Mouse (Mus musculus): ENCODE measurements around the gene Eef2kmt. TPM values are rescaled to one million over a fixed set of nuclear protein-coding genes. Genes with fewer than 3 reads are reported as not detected.

Eef2kmt gene
- 19.4 and 21.7 TPM in 2 replicates for polyA plus RNA-seq (2015; fragmentation: Nextera tagmentation; extraction: Ambion mirVana)

GRCm38 (mm10) chr16:5255779-5256496, at the start of gene Eef2kmt:
Gene Eef2kmt (minus strand): TSS chr16:5255983.
- Histone ChIP-seq H3K9ac (peak within 1 kb of the TSS; percentile 81), H3K4me2 (replicated peaks) (peak within 1 kb of the TSS; percentile 81), H3K36me3 (peaks cover 5% of the 10 kb centered on the region; the same call in 1 of the 2 replicates), H3K27ac (peak within 1 kb of the TSS; percentile 85), H3K4me1 (peaks cover 19% of the 10 kb centered on the region), H3K27me3 (no peaks in the 10 kb centered on the region), H3K9me3 (no peaks in the 10 kb centered on the region), H3K4me3 (peak within 1 kb of the TSS; percentile 66)
- ATAC-seq (ENCODE audit: low FRiP score, low read depth) = peak; percentile 97
- WGBS = 1% methylated on average over 57 of the region's 57 CpGs

GRCm38 (mm10) chr16:5295238-5295637, 39.5 kb upstream of the Eef2kmt start:
- no peak overlapping the region for H3K4me3 ChIP-seq
- no peak overlapping the region for H3K9ac ChIP-seq
- WGBS = 61% methylated on average over 5 of the region's 5 CpGs
- ATAC-seq (ENCODE audit: low FRiP score, low read depth) = no peak
- no peak overlapping the region for H3K4me2 ChIP-seq (replicated peaks)
- no peaks in the 10 kb centered on the region for H3K27me3 ChIP-seq
- H3K4me1 ChIP-seq = no peaks in the 10 kb centered on the region
- H3K36me3 ChIP-seq = no peaks in the 10 kb centered on the region
- no peaks in the 10 kb centered on the region for H3K9me3 ChIP-seq
- H3K27ac ChIP-seq = no peak overlapping the region

- Histone ChIP-seq H3K4me2 (replicated peaks) (no peak overlapping the region), H3K27me3 (no peaks in the 10 kb centered on the region), H3K9me3 (no peaks in the 10 kb centered on the region), H3K27ac (no peak overlapping the region), H3K36me3 (no peaks in the 10 kb centered on the region), H3K4me1 (no peaks in the 10 kb centered on the region), H3K9ac (no peak overlapping the region), H3K4me3 (no peak overlapping the region)
- ATAC-seq (ENCODE audit: low FRiP score, low read depth) = no peak
- 62% methylated on average over 3 of the region's 3 CpGs for WGBS
These were observed 29.6 kb upstream of the Eef2kmt start for GRCm38 (mm10) chr16:5285376-5285775.

GRCm38 (mm10) chr16:5282686-5283085, 26.9 kb upstream of the Eef2kmt start:
- no peak overlapping the region for H3K27ac ChIP-seq
- no peak overlapping the region for H3K9ac ChIP-seq
- ATAC-seq (ENCODE audit: low FRiP score, low read depth) = no peak
- H3K4me1 ChIP-seq = no peaks in the 10 kb centered on the region
- no peaks in the 10 kb centered on the region for H3K36me3 ChIP-seq
- no peaks in the 10 kb centered on the region for H3K9me3 ChIP-seq
- no peak overlapping the region for H3K4me3 ChIP-seq
- H3K27me3 ChIP-seq = no peaks in the 10 kb centered on the region
- no peak overlapping the region for H3K4me2 ChIP-seq (replicated peaks)
- 88% methylated on average over 9 of the region's 9 CpGs for WGBS

- H3K4me1 ChIP-seq = no peaks in the 10 kb centered on the region
- no peaks in the 10 kb centered on the region for H3K9me3 ChIP-seq
- no peaks in the 10 kb centered on the region for H3K36me3 ChIP-seq
- no peaks in the 10 kb centered on the region for H3K27me3 ChIP-seq
- no peak for ATAC-seq (ENCODE audit: low FRiP score, low read depth)
- H3K4me3 ChIP-seq = no peak overlapping the region
- H3K9ac ChIP-seq = no peak overlapping the region
- H3K4me2 ChIP-seq (replicated peaks) = no peak overlapping the region
- no peak overlapping the region for H3K27ac ChIP-seq
- WGBS = 70% methylated on average over 5 of the region's 5 CpGs
These were observed 23.9 kb upstream of the Eef2kmt start for GRCm38 (mm10) chr16:5279571-5280222.

- Histone ChIP-seq H3K4me3 (no peak overlapping the region), H3K4me2 (replicated peaks) (no peak overlapping the region), H3K27ac (no peak overlapping the region), H3K9ac (no peak overlapping the region), H3K27me3 (no peaks in the 10 kb centered on the region), H3K4me1 (no peaks in the 10 kb centered on the region), H3K36me3 (no peaks in the 10 kb centered on the region), H3K9me3 (no peaks in the 10 kb centered on the region)
- 66% methylated on average over 3 of the region's 3 CpGs for WGBS
- no peak for ATAC-seq (ENCODE audit: low FRiP score, low read depth)
These were observed 16.6 kb upstream of the Eef2kmt start for GRCm38 (mm10) chr16:5272371-5272770.

- 70% methylated on average over 4 of the region's 4 CpGs for WGBS
These were observed 15.7 kb upstream of the Eef2kmt start for GRCm38 (mm10) chr16:5271411-5272035.

GRCm38 (mm10) chr16:5263926-5264325, 8.1 kb upstream of the Eef2kmt start:
- Histone ChIP-seq H3K27me3 (no peaks in the 10 kb centered on the region), H3K9ac (no peak overlapping the region), H3K27ac (no peak overlapping the region), H3K4me2 (replicated peaks) (no peak overlapping the region), H3K9me3 (peaks cover 16% of the 10 kb centered on the region), H3K4me1 (peaks cover 14% of the 10 kb centered on the region), H3K4me3 (no peak overlapping the region), H3K36me3 (no peaks in the 10 kb centered on the region)
- no peak for ATAC-seq (ENCODE audit: low FRiP score, low read depth)
- WGBS = 80% methylated on average over 7 of the region's 7 CpGs

More at GRCm38 (mm10) chr16:5271411-5272035, 15.7 kb upstream of the Eef2kmt start:
- Histone ChIP-seq H3K27me3 (no peaks in the 10 kb centered on the region), H3K9ac (no peak overlapping the region), H3K36me3 (no peaks in the 10 kb centered on the region), H3K27ac (no peak overlapping the region), H3K4me2 (replicated peaks) (no peak overlapping the region), H3K4me3 (no peak overlapping the region), H3K9me3 (no peaks in the 10 kb centered on the region), H3K4me1 (no peaks in the 10 kb centered on the region)
- ATAC-seq (ENCODE audit: low FRiP score, low read depth) = no peak

GRCm38 (mm10) chr16:5263156-5263555, 7.4 kb upstream of the Eef2kmt start:
- no peaks in the 10 kb centered on the region for H3K27me3 ChIP-seq
- no peak overlapping the region for H3K27ac ChIP-seq
- H3K36me3 ChIP-seq = no peaks in the 10 kb centered on the region
- H3K9me3 ChIP-seq = peaks cover 16% of the 10 kb centered on the region
- peak; percentile 81 for ATAC-seq (ENCODE audit: low FRiP score, low read depth)
- H3K4me3 ChIP-seq = no peak overlapping the region
- H3K4me2 ChIP-seq (replicated peaks) = no peak overlapping the region
- peaks cover 14% of the 10 kb centered on the region for H3K4me1 ChIP-seq
- 33% methylated on average over 8 of the region's 8 CpGs for WGBS
- H3K9ac ChIP-seq = no peak overlapping the region

GRCm38 (mm10) chr16:5255081-5255740, 572 bp downstream of the Eef2kmt start:
- peak overlapping the region; percentile 66 for H3K4me3 ChIP-seq
- no peak for ATAC-seq (ENCODE audit: low FRiP score, low read depth)
- peak overlapping the region; percentile 81 for H3K9ac ChIP-seq
- peak overlapping the region; percentile 85 for H3K27ac ChIP-seq
- H3K4me1 ChIP-seq = peaks cover 19% of the 10 kb centered on the region
- peaks cover 8% of the 10 kb centered on the region for H3K36me3 ChIP-seq
- WGBS = 3% methylated on average over 27 of the region's 27 CpGs
- H3K9me3 ChIP-seq = no peaks in the 10 kb centered on the region
- H3K4me2 ChIP-seq (replicated peaks) = peak overlapping the region; percentile 81
- no peaks in the 10 kb centered on the region for H3K27me3 ChIP-seq

GRCm38 (mm10) chr16:5254346-5255025, 1.3 kb downstream of the Eef2kmt start:
- peak; percentile 34 for ATAC-seq (ENCODE audit: low FRiP score, low read depth)
- no peaks in the 10 kb centered on the region for H3K9me3 ChIP-seq
- H3K9ac ChIP-seq = peak overlapping the region; percentile 81
- H3K4me3 ChIP-seq = peak overlapping the region; percentile 66
- H3K36me3 ChIP-seq = peaks cover 16% of the 10 kb centered on the region
- no peaks in the 10 kb centered on the region for H3K27me3 ChIP-seq
- H3K4me2 ChIP-seq (replicated peaks) = peak overlapping the region; percentile 81
- 3% methylated on average over 15 of the region's 15 CpGs for WGBS
- H3K27ac ChIP-seq = peak overlapping the region; percentile 85
- H3K4me1 ChIP-seq = peaks cover 19% of the 10 kb centered on the region
